Mouse (Mus musculus) urinary bladder, adult 18-20 months (tissue): ENCODE data around the gene Ywhab.
A peak's percentile ranks its signal among the peaks of the same experiment; 100 is the strongest.

Experiments
- DNase-seq, 2 experiments: peaks; one replicate each; pipeline ENCODE4 v3.0.0; 2022; ENCODE audit warnings: low spot score in 2 of 2, mixed read lengths in 2 of 2

Ywhab gene

DNA sequence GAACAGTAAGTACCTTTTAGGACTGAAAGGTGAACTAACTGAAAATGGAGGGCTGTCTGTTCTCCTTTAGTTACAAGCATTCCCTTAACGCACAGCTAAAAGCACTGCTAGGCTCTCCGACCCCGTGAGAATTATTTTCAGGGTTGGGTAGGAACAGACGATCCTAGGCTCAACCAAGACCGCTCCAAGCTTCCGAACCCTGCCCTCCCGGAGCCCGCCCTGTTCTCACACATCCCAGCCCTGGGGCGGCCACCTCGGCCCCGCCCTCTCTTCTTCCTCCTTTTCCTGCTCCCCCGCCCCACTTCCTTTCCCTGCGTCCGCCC is at the start of gene Ywhab:
Gene Ywhab, plus strand, starts transcription at position 307 of the 323 bp plus-strand sequence.
- peak in 1 of 2 experiments; percentile 81 for DNase-seq

DNA sequence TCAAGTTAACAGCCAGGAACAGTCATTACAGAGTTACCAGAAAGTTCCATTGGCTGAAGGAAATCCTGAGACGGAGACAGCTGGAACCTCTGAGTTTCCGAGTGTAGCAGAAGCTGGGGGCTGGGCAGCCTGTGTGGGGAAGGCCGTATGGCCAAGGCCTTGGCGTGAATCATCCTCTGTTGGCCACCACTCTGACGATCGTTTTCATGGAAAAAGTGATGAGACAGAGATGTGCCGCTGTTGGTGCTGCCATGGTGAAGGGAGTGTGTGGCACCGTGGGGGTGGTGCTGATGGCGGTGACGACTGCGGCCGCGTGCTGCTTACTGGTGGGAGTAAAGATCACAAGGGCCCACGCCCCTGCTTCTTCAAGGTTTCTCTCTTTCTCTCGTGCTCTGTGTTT is 48.5 kb upstream of the Ywhab start:
- no peak for DNase-seq

DNA sequence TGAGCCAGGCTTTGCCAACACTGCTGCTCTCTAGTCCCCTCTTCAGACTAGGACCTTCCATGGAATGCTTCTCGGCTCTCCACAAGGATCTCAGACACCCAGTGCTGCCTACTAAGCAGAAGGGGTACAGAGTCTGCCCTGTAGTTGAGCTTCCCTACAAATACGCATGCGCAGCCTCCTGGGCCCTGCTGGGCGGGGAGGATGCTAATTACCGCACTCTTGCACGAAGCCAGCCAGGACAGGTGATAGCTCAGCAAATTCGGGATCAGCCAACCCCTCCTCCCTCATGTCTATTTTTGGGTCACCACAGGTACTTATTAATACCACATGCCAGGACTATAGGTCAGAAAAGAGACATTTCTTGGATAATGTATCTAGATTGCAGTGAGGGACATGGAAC is 46.8 kb upstream of the Ywhab start:
- no peak for DNase-seq

DNA sequence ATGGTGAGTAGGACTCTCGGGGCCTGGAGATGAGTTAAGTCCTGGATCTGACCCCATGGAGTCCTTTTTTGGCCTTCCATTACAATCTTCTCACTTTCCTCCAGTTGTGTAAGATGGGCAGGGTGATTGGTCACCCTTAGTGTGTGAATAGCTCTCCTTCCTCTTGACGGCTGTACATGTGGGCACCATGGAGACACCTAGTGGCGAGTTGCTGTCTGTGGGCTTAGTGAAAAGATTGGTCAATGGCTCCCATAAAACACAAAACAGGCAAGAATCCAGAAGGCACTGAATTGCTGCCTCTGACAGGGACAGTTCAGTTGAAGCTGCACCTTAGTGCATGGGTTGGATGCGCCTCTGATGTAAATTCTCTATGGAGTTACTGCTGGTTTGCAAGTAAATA is 43.0 kb upstream of the Ywhab start:
- peak in 1 of 2 experiments; percentile 28 for DNase-seq

DNA sequence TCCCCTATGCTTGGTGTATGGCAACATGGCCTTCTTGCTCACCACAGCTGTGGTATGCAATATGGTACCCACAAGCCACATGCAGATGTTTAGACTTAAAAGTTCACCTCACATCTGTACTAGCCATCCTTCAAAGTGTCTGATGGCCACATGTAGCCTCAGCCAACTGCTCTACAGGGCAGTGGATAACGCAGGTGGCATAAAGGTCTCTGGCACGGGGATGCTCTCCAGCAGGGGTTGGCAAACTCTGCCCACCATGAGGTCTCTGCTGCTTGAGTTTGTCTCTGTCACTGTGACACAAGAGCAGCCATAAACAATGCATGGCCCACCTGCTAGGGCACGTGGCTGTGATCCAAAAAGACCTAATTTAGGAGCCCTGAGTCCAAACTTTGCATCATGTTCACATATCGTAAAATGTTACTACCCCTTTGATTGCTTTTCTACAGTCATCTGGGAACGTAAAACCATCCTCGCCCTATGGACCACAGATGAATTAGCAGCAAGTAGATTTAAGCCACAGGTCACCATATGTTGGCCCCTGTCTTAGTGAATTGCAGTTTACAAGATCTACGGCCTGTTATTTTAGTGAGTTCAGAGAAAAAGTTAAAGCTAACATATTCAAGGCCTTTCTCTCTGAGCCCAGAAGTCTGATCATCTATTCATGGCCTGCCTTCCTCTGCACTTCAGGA is 41.0 kb upstream of the Ywhab start:
- DNase-seq: no peak

DNA sequence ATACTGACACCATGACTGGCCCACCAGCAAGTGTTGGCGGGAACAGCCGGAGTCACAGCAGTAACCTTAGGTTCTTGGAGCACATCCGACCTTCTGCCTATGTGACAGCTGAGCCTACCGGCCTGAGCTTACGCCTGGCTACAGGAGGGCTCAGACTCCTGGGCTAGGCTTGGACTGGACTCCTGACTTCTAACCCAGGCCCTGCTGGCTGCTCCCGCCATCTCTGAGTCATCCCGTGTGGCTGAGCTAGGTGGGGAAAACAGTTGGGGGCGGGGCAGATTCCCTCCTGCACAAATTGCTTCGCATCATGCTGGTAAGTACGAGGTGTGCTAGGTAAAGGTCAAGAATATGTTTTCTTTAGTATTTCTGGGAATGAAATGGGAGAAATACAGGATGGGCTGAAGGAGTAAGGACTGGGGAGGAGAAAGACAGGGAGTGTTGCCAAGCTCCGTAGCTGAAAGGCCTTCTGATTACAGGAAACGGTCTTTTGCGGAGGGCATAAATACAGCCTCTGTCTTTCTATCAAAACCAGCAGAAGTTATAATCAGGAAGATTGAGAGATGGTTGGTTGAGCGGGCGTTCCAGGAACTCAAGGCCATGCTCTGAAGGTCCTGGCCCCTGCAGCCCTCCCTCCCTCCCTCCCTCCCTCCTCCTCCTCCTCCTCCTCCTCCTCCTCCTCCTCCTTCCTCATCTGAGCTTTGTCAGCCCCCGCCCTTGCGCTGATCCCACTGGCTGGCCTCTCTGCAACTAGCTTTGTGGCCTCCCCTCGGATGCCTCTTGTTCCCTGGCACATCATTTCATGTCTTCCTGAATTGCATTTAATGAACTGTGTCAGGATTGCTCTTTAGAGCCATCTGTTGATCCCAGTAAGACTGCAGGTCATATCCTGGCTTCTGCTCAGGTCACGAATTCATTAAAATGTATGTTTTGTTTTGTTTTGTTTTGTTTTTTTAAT is 29.9 kb upstream of the Ywhab start:
- DNase-seq: no peak

DNA sequence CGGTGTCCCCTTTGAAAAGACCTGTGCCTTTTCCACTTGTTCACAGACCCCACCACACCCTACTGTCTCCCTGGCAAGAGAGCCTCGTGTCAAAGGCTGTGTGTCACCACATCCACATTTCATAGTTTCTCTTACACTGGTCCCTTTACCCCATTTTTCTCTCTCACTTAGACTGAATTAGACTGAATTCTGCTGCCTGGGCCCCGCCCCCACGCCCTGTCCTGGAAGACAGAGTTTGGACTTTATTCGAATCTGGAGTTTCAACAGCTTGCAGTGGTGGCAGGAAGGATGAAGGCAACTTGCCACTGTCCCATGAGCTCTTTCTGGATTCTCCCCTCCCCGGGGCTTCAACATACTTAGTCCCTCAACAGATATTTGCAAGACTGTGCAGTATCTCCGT is 29.1 kb upstream of the Ywhab start:
- no peak for DNase-seq

DNA sequence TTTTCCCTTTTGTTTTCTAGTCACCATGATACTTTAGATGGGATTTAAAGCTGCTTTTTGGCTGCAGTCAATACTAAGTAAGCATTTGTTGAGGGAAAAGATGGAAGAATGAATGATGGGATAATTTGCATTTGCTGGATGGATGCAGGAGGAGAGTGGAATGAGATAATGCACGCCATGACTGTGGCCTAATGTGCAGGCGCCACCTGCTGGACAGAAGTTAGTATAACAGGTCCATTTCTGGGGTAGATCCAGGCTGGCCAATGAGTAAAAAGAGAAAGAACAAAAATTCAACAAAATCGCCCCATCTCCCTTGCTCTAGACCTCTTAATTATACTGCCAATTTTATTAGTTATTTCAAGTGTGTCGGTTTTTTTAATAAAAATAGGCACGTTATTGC is 26.2 kb upstream of the Ywhab start:
- peak; percentile 17 to 27 for DNase-seq

DNA sequence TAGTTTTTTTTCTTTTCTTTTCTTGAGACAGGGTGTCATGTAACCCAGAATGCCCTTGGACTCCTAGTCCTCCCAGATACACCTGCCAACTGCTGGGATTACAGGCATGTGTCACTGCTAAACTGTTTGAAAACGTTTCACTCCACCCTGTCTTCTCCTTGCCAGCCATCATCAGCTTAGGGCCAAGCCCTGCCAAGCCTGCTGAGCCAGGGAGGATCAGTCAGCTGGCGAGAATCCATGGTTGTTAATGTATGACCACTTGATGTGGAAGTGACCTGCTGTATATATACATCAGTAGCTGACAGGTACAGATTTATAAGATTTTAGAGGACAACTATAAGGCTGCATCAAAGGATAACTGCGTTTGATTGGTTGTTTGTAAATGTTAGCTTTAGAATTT is 24.4 kb upstream of the Ywhab start:
- DNase-seq: no peak

DNA sequence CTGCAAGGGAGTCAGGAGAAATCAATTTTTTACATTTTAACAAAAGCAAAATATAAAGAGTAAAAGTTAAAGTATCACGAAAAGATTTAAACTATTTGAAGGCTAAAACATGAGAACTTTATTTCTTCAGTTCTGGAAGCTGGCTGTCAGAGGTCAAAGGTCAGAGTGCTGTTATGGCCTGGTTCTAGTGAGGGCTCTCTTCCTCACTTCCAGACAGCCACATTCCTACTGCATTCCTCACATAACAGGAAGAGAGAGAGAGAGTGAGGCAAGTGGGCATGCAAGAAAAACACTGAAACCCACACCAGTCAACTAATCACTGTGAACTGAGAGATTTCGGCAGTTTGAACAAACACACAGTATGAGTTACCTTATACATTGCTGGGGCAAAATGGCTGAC is 20.7 kb upstream of the Ywhab start:
- DNase-seq: no peak

DNA sequence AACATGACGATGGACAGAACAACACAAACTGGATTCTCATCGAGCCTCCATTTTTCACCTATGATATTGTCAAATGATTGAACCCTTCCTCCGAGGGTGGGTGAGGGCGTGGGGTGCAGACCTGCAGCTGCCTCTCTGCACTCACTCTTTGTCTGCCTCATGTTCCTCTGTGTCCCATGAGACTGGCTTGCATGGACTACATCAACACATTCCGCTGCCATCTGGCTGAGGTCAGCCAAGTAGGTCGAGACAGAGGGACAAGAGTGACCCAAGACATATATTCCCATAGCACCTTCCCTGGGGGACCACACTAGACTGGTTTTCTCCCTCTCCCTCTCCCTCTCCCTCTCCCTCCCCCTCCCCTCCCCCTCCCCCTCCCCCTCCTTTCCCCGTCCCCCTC is 18.3 kb upstream of the Ywhab start:
- no peak for DNase-seq

DNA sequence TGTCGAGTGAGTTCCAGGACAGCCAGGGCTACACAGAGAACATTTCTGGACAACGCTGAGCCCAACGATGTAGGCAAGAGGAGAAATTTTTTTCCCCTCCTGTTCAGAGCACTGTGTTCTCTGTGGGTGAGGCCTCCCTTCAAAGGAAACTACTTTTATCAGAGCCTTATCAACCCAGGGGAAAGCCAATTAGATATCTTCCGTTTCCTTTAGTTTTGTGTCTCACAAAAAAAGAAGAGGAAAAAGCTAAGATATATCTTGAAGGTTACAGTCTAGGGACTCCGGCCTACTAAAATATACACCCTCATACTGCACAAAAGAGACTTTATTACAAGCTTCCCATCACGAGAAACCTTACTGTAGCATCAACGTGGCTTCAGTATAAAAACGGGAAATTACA is 7.5 kb upstream of the Ywhab start:
- no peak for DNase-seq

DNA sequence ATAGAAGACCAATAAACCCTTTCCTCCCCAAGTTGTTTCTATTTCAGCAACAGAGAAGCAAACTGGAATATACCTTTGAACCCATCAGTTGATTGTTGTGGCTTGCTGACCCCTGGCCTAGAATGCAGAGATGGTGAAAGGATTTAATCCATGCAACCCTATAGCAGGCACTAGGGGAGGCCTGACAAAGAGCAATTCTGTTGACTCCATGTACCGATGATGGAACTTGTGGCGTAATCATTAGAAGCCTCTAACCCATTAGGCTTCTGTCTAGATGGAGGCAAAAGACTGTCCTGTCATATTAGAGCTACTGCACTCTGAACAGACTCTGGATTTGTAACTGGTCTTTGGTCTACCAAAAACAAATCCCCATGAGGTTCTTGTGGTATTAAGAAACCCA is 1.9 kb upstream of the Ywhab start:
- no peak for DNase-seq

DNA sequence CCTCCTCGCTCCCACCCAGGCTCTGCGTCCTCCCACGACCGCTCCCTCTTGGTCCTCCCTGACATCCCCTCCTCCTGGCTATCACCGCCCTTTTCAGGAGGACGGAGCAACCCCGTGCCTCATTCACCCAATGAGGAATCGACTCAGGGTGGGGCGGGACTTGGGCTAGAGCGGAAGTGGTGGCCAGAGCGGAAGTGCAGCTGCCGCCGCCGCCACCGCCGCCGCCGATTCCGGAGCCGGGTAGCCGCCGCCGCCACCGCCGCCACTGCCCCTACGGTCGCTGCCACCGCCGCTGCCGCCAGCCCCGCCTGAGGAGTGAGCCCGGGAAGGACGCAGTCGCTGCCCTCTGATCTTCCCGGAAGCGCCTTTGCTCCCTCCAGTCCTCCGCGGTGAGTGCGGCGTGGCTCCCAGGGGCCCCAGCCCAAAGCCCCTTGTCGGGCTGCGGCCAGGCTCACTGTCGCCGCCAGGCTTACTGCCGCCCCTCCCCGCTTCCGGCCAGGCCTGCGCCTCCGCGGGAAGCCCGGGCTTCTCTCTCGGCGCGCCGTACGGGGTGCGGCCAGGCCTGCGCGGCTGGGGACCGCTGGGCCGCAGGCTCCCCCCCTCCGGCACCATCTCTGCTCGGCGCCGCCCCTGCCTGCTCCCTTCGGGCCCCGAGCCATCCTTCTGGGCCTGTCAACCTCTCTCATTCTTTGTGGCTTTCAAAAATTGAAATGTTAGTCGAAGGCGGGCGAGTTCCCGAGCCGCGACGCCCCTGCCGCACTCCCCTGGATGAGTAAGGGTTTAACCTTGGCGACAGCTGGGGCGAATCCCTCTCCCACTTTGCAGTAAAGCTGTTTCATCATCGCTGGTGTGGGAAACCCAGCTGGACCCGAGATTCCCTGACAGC is 460 bp downstream of the Ywhab start:
- DNase-seq: peak in 1 of 2 experiments; percentile 94

DNA sequence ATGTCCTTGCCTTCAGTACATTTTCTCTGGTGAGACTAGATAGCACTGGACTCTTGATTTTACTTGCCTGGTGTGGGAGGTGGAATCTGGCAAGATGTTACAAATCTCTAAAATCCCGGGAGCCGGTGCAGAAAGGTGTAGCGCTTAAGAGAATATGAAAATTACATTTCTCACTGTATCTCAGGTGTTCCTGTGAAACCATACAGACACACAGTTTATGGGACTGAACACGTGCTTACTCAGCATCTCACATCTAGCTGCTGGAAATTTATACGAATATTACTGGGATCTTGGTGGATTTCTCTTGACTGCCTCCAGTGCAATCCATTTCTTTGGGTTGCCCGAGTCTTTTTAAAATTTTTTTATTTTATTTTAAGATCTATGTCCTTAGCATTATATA is 1.5 kb downstream of the Ywhab start:
- DNase-seq: no peak

DNA sequence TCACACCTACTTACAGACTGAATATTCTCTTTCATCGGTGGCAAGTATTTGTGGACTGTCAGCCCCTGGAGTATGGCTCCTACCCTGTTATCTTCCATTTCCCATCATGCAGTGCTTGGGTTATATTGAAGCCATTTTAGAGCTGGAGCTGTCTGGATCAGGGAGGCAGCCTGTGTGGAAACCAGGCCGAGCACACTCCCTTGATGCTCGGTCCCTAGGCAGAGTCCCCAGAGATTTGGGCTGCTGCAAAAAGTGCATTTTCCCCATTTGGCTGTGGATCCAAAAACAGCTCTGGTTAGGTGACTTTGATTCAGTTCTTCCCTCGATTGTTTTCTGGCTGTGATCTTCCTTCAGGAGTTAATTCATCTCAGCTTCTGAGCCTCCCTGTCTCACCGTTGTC is 2.1 kb downstream of the Ywhab start:
- DNase-seq: no peak

DNA sequence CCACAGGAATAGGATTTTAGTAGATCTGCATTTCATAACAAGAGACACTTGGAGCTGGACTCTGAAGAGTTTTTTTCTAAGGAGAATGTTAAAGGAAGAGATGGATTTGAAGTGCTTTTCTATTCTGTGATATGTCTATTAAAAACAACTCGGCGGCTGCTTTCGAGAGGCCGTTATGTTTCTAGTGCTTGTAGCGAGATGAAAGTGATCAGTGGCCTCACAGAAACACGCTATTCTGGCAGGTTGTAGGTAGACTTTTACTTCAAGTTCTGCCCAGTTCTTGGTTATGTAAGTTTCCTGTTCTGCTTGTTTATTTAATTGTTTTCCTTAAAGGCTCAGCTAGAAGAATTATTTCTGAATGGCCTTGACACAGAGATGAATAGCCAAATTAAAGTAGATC is 4.2 kb downstream of the Ywhab start:
- DNase-seq: no peak

DNA sequence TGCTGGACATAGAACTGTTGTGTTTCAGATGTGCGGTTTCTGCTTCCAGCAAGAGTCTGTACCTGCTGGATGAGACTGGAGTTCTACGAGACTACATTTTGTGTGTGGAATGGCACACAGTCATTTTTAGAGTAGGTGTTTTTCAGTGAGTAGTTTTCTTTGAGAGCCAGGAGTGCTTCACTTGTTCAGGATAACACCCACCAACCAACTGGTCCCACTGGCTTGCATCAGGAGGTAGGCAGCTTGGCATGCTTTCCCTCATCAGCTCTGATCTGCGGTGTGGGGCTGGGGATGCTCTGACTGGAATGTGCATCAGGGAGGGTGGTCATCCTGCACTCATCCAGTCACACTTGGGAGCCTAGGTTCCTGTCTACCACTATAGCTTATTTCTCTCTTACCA is 7.9 kb downstream of the Ywhab start:
- no peak for DNase-seq

DNA sequence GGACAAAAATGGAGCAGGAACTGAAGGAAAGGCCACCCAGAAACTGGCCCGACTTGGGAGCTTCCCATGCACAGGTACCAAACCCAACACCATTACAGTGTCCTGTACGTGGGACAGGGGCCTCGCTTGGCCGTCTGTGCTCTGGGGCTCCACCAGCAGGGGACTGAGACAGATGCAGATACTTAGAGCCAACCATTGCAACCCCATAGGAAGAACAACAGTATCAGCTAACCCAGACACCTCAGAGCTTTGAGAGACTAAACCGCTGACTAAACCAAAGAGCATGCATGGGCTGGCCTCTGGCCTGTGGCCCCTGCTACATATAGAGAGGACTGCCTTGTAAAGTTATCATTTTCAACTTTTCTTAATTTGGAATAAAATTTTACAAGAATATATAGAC is 9.7 kb downstream of the Ywhab start:
- DNase-seq: no peak

DNA sequence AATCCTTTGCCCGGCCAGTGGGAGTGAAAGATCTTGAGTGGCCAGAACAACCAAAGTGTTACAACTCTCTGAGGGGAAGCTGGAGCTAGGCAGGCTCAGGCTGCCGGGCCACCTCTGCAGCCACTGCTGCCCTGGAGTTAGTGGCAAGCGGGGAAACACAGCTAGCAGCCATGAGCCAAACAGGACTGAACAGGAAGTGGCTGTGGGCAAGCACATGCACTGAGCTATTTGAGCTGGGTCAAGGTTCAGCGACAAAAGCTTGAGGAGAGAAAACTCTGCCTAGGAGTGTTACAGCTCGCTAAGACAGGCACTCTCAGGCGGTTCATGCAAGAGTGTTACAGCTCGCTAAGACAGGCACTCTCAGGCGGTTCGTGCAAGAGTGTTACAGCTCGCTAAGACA is 12.2 kb downstream of the Ywhab start:
- peak; percentile 35 to 59 for DNase-seq

DNA sequence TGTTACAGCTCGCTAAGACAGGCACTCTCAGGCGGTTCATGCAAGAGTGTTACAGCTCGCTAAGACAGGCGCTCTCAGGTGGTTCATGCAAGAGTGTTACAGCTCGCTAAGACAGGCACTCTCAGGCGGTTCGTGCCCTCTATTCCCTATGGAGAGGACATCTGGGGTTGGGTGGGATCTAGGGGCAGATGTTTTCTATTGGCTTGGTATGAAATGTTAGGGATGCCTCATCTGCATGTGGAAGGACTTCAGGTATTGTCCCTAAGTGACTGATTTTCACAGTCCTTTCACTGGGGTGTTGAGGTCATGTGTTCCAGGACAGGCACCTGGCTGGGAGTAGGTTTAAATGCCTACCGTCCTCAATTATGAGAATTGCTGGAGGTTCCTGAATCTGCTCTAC is 12.8 kb downstream of the Ywhab start:
- no peak for DNase-seq

DNA sequence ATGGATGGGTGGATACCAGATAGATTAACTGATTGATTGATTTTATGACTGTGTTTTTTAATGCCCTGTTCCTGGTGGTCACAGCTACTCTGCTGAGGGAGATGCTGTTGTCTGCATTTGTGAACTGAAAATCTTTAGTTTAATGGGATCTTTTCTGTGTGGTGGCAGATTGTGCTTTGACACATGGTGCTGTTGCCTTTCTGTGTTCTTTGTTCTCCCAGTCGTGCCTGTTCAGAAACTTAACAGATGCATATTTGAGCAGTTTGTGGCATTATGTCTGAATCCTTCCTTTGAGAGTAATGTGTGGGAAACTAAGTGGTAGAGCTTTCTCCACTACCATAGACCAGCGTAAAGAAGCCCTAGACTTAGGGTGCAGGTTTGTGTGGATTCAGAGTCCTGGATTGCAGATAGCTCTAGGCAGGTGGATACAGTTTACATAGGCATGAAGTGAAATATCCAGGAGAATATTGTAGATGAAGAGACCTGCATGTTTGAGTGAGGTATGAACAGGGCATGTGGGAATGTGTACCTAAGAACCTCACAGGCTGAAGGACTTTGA is 13.3 kb downstream of the Ywhab start:
- no peak for DNase-seq
